Mouse (Mus musculus) lung, postnatal 0 days (tissue): Measurements from ENCODE around the gene Tmem209.

Experiments used
- CTCF ChIP-seq: IDR thresholded peaks from 2 replicates; pipeline ENCODE4 v1.5.1; 2016; ENCODE audit warnings: antibody characterized with exemption, mild to moderate bottlenecking
- EP300 ChIP-seq: IDR thresholded peaks from 2 replicates; pipeline ENCODE4 v1.6.1; 2016; ENCODE audit warnings: antibody characterized with exemption, mild to moderate bottlenecking, control low read depth

DNA sequence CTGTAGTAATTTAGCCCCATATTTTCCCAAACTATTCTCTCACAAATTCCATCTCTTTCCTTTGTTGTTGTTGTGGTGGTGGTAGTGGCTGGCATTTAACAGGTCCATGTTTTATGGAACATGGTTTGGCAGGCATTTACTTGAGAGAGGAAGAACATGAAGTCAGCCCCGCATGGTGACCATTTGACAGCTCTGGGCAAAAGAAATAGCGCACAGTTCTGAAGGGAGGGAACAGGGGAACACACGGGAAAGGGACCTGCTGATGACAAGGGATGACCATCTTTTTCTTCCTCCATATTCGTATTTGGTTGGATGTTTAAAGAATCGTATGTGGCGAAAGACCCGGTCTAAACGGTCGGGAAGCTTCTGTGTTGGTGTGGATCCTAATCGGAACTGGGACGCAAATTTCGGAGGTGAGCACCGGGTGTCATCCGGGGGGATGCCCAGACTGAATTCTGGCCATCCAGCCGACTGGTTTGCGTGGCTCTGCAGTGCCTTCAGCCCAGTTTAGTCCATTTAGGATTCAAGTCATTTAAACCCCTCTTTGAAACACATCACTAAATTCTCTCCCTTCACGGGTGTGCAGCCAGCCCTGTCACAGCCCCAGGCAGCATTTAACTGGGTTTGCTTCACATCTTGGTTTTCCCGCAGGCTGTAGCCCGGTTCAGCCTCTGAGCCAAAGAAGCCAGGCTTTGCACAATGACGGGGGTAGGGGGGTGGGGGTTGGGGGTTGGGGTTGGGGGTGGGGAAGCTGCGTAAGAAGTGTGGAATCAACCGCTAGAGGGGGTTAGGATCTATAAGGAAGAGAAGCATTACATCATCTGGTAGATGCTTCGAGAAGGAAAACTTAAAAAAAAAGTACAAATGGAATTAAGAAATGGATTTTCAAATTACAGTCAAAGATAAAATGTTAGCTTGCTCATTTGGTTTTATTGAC lies 42.3 kb upstream of the Tmem209 start:
- TF ChIP-seq CTCF, result peak; percentile 40
- no peak for TF ChIP-seq EP300
